Mouse (Mus musculus): ENCODE data around the gene Hmces. TPM values are rescaled to one million over a fixed set of nuclear protein-coding genes. Genes with fewer than 3 reads are reported as not detected.
"Not testable (repeated sequence)": the region's sequence is repeated elsewhere in the genome, so short reads cannot be mapped to it uniquely, and the experiment has no call there.

The Hmces gene
- polyA plus RNA-seq, 1 experiment from 2014 or later, result 49.8 TPM

DNA sequence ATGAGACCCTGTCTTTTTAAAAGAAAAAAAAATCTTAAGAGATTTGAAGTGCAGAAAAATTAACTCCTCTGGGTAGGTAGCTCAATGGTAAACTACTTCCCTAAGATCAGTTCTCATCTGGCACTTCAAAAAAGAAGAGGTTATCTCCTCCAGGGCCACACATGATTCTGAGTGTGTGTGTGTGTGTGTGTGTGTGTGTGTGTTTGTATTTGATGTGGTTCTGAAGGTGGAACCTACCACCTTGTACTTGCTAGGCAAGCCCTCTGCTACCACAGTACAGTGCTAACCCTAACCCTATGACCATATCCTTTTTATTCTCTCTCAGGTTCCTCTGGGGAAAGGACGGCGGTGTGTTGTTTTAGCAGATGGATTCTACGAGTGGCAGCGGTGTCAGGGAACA, 7.5 kb downstream of the Hmces start:
- peaks cover 63% of the 10 kb centered on the region for H3K36me3 ChIP-seq
- 91% methylated on average over 4 of the region's 4 CpGs for WGBS
- no peaks in the 10 kb centered on the region for H3K4me1 ChIP-seq
- H3K27me3 ChIP-seq, result no peaks in the 10 kb centered on the region
- H3K27ac ChIP-seq, result no peak overlapping the region
- ATAC-seq (ENCODE audit: insufficient number of reproducible peaks, low FRiP score, low TSS enrichment, low read depth), result no peak
- H3K4me3 ChIP-seq, result no peak overlapping the region
- no peak overlapping the region for H3K4me2 ChIP-seq
- H3K9ac ChIP-seq, result no peak overlapping the region
- H3K9me3 ChIP-seq, result no peaks in the 10 kb centered on the region

DNA sequence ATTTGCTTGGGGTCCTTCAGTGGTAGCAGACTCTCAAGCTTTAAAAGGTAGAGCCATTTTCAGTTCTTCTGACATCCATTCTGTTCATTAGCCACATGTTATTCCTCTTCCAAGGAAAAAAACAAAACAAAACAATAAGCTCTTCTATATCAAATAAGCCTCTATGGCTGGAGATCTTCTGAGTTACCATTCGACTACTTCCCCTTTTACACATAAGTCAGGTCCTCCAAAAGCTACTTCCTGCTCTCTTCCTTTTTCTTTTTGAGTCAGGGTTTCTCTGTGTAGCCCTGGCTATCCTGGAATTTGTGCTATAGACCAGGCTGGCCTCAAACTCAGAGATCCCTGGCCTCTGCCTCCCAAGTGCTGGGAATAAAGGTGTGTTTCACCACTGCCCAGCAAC, 9.9 kb downstream of the Hmces start:
- no peaks in the 10 kb centered on the region for H3K27me3 ChIP-seq
- H3K27ac ChIP-seq, result no peak overlapping the region
- WGBS, result 88% methylated on average over 1 of the region's 1 CpGs
- H3K4me1 ChIP-seq, result no peaks in the 10 kb centered on the region
- H3K36me3 ChIP-seq, result peaks cover 48% of the 10 kb centered on the region
- no peak overlapping the region for H3K9ac ChIP-seq
- H3K4me3 ChIP-seq, result no peak overlapping the region
- H3K9me3 ChIP-seq, result no peaks in the 10 kb centered on the region
- no peak for ATAC-seq (ENCODE audit: insufficient number of reproducible peaks, low FRiP score, low TSS enrichment, low read depth)
- no peak overlapping the region for H3K4me2 ChIP-seq

DNA sequence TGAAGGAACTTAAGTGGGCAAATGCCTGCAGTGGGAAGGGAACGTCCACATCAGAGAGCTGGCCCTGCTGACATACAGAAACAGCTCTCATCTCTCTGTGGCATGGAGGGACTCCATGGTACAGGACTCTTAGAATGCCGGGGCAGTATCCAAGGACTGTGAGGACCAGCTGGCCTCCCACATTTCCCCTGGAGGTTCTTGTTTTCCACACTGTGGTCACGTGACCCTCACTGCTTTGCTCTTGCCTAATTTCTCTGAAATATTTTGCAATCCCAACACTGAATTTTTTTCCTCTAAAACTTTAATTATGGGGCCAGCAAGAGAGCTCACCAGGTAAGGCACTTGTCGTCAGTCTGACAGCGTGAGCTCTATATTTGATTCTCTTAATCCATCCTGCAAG, 21.3 kb downstream of the Hmces start:
- no peak overlapping the region for H3K27ac ChIP-seq
- no peaks in the 10 kb centered on the region for H3K27me3 ChIP-seq
- WGBS, result 83% methylated on average over 5 of the region's 5 CpGs
- no peak overlapping the region for H3K4me3 ChIP-seq
- no peak for ATAC-seq (ENCODE audit: insufficient number of reproducible peaks, low FRiP score, low TSS enrichment, low read depth)
- H3K4me2 ChIP-seq, result no peak overlapping the region
- H3K9me3 ChIP-seq, result no peaks in the 10 kb centered on the region
- H3K4me1 ChIP-seq, result peaks cover 6% of the 10 kb centered on the region; the same call in 1 of the 2 replicates
- H3K9ac ChIP-seq, result no peak overlapping the region
- peaks cover 57% of the 10 kb centered on the region for H3K36me3 ChIP-seq

DNA sequence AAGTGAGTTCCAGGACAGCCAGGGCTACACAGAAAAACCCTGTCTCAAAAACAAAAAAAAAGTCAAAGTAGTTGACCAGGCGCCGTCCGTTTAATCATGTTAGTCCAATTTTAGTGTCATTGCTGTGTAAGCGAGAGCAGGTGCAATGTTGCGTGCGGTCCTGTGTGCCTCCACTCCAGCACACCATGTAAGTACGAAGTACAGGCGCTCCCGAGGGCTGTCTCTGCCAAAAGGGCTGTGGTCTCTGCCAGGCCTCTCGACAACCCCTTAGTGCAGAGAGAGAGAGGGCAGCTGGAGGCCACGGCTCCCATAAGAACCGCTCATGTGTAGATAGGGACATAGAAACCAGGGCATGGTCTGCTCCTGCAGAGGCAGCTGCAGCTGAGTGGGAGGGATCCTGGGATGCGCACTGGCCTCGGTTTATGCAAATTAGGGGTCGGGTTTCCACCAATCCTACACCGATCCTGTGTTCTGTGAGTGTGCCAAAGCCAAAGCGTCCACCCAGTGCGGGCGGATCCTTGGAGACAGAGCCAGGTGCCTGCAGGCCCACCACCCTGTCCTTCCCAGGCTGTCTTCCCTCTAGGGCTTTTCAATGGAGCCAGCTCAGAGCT, 23.5 kb downstream of the Hmces start:
- peaks cover 6% of the 10 kb centered on the region; the same call in 1 of the 2 replicates for H3K4me1 ChIP-seq
- H3K9me3 ChIP-seq, result no peaks in the 10 kb centered on the region
- WGBS, result 40% methylated on average over 19 of the region's 19 CpGs
- peak; percentile 85 for ATAC-seq (ENCODE audit: insufficient number of reproducible peaks, low FRiP score, low TSS enrichment, low read depth)
- no peaks in the 10 kb centered on the region for H3K27me3 ChIP-seq
- no peak overlapping the region for H3K9ac ChIP-seq
- H3K4me2 ChIP-seq, result no peak overlapping the region
- H3K36me3 ChIP-seq, result peaks cover 47% of the 10 kb centered on the region
- no peak overlapping the region for H3K4me3 ChIP-seq
- H3K27ac ChIP-seq, result no peak overlapping the region

DNA sequence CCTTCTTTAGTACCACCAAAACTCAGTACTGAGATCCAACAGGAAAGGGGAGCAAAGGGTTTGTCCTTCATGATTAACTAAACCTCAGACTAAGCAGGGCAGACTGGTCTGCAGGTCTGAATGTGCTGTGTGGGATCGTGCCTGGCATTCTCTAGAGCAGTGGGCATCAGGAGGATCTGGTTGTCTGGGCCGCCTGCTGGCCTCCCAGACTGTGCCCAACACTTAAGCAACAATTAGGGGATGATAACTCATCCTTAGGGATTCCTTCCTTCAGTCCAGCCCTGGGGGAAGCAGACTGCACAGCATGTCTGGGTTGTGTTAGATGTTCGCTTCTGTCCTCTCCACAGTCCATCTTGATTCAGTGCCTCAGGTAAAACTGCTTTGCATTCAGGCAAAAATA, 25.2 kb downstream of the Hmces start:
- no peak overlapping the region for H3K9ac ChIP-seq
- no peaks in the 10 kb centered on the region for H3K9me3 ChIP-seq
- no peak overlapping the region for H3K27ac ChIP-seq
- no peak for ATAC-seq (ENCODE audit: insufficient number of reproducible peaks, low FRiP score, low TSS enrichment, low read depth)
- peaks cover 6% of the 10 kb centered on the region; the same call in 1 of the 2 replicates for H3K4me1 ChIP-seq
- H3K36me3 ChIP-seq, result peaks cover 33% of the 10 kb centered on the region
- H3K4me2 ChIP-seq, result no peak overlapping the region
- H3K27me3 ChIP-seq, result no peaks in the 10 kb centered on the region
- no peak overlapping the region for H3K4me3 ChIP-seq
- 92% methylated on average over 3 of the region's 3 CpGs for WGBS

DNA sequence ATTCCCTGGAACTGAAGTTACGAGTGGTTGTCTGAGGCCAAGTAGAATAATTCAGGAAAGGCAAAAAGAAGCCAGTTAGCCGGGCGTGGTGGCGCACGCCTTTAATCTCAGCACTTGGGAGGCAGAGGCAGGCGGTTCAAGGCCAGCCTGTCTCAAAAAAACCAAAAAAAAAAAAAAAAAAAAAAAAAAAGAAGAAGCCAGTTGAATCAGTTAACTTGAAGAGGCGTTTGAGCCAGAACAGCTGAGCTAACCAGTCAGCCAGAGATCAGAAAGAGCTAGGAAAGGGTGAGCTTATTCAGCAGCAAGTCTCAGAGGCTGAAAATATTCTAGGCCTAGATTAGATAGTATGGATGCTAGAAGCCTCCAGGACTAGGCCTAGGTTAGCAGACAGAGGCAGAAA, 28.4 kb downstream of the Hmces start:
- ATAC-seq (ENCODE audit: insufficient number of reproducible peaks, low FRiP score, low TSS enrichment, low read depth), result no peak
- Histone ChIP-seq H3K9me3 (no peaks in the 10 kb centered on the region), H3K4me1 (peaks cover 5% of the 10 kb centered on the region; the same call in 1 of the 2 replicates), H3K36me3 (0 out of 2 replicates have a peak, but pooled peaks cover 6% of the 10 kb centered on the region), H3K4me2 (no peak overlapping the region), H3K9ac (no peak overlapping the region), H3K27ac (no peak overlapping the region), H3K27me3 (no peaks in the 10 kb centered on the region), H3K4me3 (no peak overlapping the region)
- 82% methylated on average over 7 of the region's 7 CpGs for WGBS

DNA sequence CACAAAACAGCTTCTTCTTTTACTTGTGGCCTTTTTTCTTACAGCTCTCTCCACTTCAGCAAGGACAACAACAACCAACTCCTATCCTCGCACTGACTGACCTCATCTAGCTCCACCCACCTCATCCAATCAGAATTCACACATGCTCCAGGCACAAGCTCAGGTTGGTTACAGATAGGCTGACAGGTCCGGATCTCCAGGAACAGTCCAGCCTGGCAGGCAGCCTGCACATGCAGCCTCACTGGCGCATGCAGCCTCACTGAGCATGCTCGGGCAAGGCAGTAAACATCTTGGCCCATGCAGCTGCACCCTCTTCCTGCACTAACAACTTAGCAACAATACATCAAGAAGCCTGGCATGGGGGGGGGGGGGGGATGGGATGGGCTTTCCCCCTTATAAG, 48.7 kb downstream of the Hmces start:
- H3K4me3 ChIP-seq; H3K9me3 ChIP-seq; H3K4me2 ChIP-seq; H3K27ac ChIP-seq; H3K36me3 ChIP-seq; H3K9ac ChIP-seq; ATAC-seq (ENCODE audit: insufficient number of reproducible peaks, low FRiP score, low TSS enrichment, low read depth); H3K4me1 ChIP-seq; H3K27me3 ChIP-seq: not testable (repeated sequence)
- 44% methylated on average over 4 of the region's 4 CpGs for WGBS

DNA sequence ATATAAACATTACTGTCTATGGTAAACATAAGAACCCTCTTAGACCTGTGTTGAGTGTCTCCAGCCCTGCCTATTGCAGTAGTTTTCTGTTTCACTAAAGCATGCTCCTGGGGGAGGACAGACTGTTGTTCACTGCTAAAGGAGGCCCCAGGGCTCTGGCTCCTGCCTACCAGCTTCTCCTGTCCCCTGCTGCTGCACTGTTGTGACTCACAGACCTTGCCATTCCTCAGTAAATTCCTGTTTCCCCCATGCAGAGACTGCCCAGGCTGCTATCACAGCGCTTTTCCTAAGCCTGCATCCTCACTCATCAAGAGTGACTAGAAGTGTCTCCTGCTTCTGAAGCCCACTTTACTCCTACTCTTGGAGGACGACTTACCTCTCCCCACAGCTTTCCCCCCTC, 56.3 kb downstream of the Hmces start:
- Histone ChIP-seq H3K4me3 (no peak overlapping the region), H3K36me3 (no peaks in the 10 kb centered on the region), H3K4me1 (no peaks in the 10 kb centered on the region), H3K4me2 (no peak overlapping the region), H3K27ac (no peak overlapping the region), H3K9me3 (no peaks in the 10 kb centered on the region), H3K27me3 (no peaks in the 10 kb centered on the region), H3K9ac (no peak overlapping the region)
- ATAC-seq (ENCODE audit: insufficient number of reproducible peaks, low FRiP score, low TSS enrichment, low read depth), result no peak
- WGBS, result 24% methylated on average over 2 of the region's 2 CpGs

DNA sequence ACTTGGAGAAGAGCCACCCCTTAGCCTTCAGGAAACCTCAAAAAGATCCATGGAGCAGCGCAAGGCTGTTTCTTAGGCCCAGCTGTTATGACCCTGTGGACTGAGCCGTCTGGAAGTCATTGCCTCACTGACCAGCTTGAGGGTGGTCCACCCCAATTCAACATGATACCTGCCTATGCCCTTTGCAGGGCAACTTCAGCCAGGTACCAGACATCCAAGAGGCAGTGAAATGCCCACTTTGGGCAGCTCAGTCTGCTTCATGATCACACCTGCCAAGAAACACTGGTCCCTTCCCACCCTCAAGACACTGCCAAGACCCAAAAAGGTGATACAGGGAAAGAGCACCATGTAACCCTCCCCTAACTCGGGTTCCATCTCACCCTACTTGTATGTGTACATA, 66.0 kb downstream of the Hmces start:
- Histone ChIP-seq H3K9me3 (no peaks in the 10 kb centered on the region), H3K4me1 (peaks cover 24% of the 10 kb centered on the region), H3K9ac (no peak overlapping the region), H3K27ac (peak overlapping the region; percentile 50; the same call in 1 of the 2 replicates), H3K4me2 (peak overlapping the region; percentile 76), H3K27me3 (no peaks in the 10 kb centered on the region), H3K4me3 (peak overlapping the region; percentile 83), H3K36me3 (peaks cover 13% of the 10 kb centered on the region)
- 59% methylated on average over 3 of the region's 3 CpGs for WGBS
- no peak for ATAC-seq (ENCODE audit: insufficient number of reproducible peaks, low FRiP score, low TSS enrichment, low read depth)

DNA sequence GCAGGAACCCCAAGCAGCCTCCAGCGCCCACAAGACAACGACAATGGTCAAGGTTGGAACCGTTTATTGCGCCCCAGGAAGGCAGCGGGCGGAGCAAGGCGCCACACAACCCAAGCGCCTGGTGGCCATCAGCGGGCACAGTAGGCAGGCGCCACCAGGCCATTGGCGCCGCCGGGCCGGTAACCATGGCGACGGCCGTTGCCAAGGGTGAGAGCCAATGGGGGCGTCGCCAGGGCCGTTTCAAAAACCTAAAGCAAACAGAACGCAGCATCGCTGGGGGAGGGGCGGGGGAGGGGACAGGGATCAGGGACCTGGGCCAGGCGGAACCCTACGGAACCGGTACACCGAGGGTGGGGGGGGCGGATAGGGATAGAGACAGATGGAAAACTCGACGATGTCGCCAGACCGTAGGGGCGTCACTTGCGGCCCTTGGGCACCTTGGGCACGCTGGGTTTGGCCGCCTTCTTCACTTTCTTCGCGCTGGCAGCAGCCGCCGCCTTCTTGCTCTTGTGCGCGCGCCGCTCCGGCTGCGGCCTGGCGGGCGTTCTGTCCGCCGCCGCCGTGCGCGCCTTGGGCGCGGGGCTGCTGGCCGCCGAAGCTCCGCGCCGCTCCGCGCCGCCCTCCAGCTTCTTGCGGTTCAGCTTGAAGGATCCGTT, 66.8 kb downstream of the Hmces start:
- H3K27ac ChIP-seq, result peak overlapping the region; percentile 91
- under 1% methylated on average over 64 of the region's 66 CpGs for WGBS
- H3K36me3 ChIP-seq, result peaks cover 19% of the 10 kb centered on the region
- H3K27me3 ChIP-seq, result no peaks in the 10 kb centered on the region
- peak overlapping the region; percentile 76 for H3K4me2 ChIP-seq
- peak overlapping the region; percentile 77 for H3K9ac ChIP-seq
- H3K4me3 ChIP-seq, result peak overlapping the region; percentile 83
- ATAC-seq (ENCODE audit: insufficient number of reproducible peaks, low FRiP score, low TSS enrichment, low read depth), result peak; percentile 30; the same call in 1 of the 2 replicates
- H3K4me1 ChIP-seq, result peaks cover 24% of the 10 kb centered on the region
- no peaks in the 10 kb centered on the region for H3K9me3 ChIP-seq

DNA sequence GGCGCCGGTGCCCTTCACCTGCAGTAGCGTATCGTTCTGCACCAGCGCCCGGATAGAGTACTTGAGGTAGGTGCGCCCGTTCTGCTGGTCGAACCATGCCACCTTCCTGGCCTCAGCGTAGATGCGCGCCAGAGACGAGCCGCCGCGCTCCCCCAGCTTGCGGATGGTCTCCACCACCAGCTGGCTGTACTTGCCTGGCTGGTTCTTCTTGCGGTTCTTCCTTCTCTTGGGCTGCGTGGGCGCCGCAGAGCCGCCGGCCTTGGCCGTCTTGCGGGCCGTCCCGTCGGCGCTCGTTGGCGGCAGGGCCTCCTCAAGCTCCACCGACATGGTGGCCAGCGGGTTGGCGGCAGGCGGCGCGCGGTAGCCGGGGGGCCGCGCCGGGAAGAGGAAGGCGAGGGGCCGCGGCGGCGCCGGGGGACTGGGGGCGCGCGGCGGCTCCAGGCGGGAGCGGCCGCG, 67.3 kb downstream of the Hmces start:
- under 1% methylated on average over 53 of the region's 56 CpGs for WGBS
- Histone ChIP-seq H3K4me3 (peak overlapping the region; percentile 83), H3K27ac (peak overlapping the region; percentile 91), H3K9ac (peak overlapping the region; percentile 77), H3K4me1 (peaks cover 24% of the 10 kb centered on the region), H3K27me3 (no peaks in the 10 kb centered on the region), H3K9me3 (no peaks in the 10 kb centered on the region), H3K36me3 (peaks cover 19% of the 10 kb centered on the region), H3K4me2 (peak overlapping the region; percentile 76)
- 0 out of 2 replicates have a peak, but pooled peaks have one; percentile 1 for ATAC-seq (ENCODE audit: insufficient number of reproducible peaks, low FRiP score, low TSS enrichment, low read depth)

DNA sequence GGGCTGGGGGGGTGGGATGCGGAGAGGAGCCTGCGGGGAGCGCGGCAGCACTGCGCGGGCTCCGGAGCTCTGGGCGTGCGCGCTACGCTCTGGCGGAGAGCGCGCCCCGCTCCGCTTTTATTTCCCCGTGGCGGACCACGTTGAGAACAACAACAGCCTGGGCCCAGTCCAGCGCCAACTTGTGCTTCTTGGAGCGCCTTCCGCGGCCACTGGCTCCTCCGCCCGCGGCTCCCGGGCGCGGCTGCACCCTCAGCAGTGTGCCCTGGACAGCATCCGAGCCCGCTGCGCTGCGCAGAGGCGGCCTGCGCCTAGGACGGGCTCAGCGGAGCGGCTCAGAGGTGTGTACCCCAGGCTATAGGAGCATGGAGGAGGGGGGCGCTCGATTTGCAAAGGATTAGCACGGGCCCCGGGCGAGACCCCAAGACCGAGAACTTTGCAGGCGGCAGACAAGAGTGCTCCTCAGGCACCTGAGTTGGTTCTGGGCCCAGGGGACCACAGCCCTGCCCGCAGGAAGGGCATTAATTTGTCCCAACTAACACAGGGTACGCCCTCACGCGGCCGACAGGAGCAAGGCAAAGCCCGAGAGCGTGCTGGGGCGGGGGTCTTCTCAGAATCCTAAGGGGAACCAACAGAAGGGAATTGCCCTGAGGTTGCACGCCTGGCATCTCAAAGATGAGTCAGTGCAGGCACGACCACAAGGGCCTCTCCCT, 68.0 kb downstream of the Hmces start, which contains the start of gene H1fx:
Gene H1fx, minus strand, starts transcription at position 91 of the 710 bp plus-strand sequence.
- Histone ChIP-seq H3K27me3 (no peaks in the 10 kb centered on the region), H3K4me1 (peaks cover 24% of the 10 kb centered on the region), H3K9ac (peak within 1 kb of the TSS; percentile 77), H3K4me2 (peak within 1 kb of the TSS; percentile 76), H3K36me3 (peaks cover 19% of the 10 kb centered on the region), H3K27ac (peak within 1 kb of the TSS; percentile 91), H3K9me3 (no peaks in the 10 kb centered on the region), H3K4me3 (peak within 1 kb of the TSS; percentile 83)
- ATAC-seq (ENCODE audit: insufficient number of reproducible peaks, low FRiP score, low TSS enrichment, low read depth), result peak; percentile 77
- 0% methylated on average over 48 of the region's 55 CpGs for WGBS
